Mouse (Mus musculus) spleen, embryonic (tissue): ENCODE data around the gene Sdr39u1.

Experiments
- CTCF ChIA-PET: fragments of 350-600 bp; sonication (Branson Sonifier 250); formaldehyde crosslinking; loops from one replicate; lab custom pipeline; 2022; lab: Charles Lee

Sdr39u1 gene

DNA sequence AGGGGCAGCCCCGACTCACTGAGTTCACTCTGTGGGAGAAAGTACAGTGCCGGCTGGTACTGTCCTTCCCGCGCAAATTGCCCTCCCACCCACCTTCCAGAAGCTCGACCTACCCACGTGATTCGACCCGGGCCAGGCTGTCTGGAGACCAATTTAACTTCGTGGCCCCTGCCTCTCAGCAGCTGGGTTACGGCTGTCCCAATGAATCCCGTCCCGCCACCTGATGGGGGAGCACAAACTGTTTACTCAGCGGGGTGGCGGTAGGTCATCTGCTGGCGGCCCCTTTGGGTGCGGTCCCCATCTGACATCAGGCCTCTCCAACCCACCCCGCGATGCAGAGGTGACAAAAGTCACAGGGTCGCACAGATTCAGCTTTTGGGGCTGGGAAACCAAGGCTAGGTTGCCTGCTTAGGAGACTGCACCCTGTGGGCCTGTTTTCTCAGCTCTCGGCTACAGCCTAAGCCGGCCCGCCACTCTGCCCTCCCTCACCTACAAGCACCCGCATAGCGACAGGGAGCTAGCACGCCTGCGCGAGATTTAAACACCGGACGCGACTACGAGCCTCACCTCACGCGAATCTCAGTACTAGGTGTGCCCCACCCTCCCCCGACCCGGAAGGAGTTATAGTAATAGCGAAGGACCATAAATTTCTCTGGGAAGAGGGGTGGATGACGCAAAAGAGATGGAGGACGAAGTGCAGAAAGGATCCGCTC lies at the start of gene Sdr39u1:
Gene Sdr39u1, minus strand, starts transcription at position 593 of the 713 bp plus-strand sequence.
- CTCF ChIA-PET, result interaction anchor here (0.5 to 1.0 kb wide), 2 partner anchors 18 to 1589 kb away, joined by 3 read pairs; no protein-coding TSS in a partner anchor

GRCm38 (mm10) chr14:55946269-55946969 lies 46.3 kb upstream of the Sdr39u1 start:
- CTCF ChIA-PET, result no interaction called here

GRCm38 (mm10) chr14:55944575-55944974 lies 44.5 kb upstream of the Sdr39u1 start, which contains the start of gene Cma1:
Gene Cma1, minus strand, starts transcription at chr14:55944675.
- CTCF ChIA-PET, result no interaction called here

DNA sequence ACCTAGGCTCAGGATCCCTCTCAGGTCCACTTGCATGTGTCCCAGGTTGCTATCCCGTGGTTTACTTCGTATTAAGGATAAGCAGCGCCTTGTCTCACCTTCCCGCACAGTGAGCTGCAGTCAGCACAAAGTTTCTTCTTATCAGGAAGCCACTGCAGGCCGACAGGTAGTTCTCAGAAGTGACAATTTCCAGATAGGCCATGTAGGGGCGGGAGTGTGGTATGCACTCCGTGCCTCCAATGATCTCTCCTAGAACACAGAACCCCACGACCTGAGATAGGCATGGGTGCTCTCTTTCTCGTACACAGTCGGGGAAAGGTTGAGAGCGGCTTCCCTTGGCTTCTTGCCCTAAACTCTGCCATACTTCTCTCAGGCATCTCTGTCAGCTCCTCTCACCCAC lies 43.5 kb upstream of the Sdr39u1 start:
- CTCF ChIA-PET, result no interaction called here

DNA sequence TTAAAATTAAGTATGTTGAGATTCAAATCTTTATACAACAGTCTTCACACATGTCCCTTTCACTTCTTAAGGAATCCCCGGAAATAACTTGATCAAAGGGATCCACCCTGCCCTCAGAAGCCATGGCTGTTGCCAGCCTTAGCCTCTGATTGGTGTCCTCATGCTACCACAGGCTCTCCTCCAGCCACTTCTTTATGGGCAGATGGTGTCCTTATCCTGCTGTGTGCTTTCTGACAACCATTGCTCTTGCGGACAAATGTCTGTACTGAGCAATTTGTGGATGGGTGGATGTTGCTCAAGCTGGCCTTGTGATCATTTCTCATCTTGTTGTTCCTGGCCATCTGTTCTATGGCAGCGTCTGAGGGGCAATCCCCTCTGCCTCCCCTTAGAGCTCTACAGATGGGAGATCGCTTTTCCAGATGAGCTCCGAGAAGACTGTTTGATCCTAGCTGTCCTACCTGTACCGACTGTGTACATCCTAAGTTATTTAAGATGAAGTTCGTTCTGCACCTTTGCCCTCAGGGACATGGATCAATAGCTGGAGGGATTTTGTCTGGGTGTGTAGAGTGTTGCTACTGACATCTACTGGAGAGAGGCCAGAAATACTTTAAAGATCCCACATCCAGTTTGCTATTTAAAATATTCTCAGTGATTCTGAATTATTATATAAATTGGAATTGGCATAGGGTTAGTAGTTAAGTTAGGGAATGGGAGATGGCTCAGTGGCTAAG lies 40.1 kb upstream of the Sdr39u1 start:
- CTCF ChIA-PET, result no interaction called here

GRCm38 (mm10) chr14:55933586-55933985 lies 33.5 kb upstream of the Sdr39u1 start:
- CTCF ChIA-PET, result no interaction called here

- CTCF ChIA-PET, result no interaction called here
Measured at GRCm38 (mm10) chr14:55929263-55929997, 29.3 kb upstream of the Sdr39u1 start.

DNA sequence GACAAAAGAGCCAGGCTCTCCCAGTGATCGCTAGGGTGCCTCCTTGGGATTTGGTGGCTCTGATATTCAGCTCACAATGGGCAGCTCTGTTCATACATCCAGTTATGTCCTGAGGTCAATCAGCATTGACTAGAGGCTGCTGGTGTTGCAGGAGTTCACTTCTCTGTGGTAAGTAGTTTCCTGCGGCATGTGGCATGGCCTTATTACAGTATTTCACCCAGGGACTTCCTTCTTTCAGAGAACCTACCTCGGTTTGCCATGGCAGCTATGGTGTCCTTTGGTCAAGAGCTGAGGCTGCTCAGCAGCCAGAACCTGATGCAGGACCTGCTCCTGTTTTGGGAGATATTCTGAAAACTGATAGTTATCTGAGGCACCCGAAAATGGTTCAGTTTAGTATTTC lies 26.8 kb upstream of the Sdr39u1 start:
- CTCF ChIA-PET, result no interaction called here

GRCm38 (mm10) chr14:55922475-55923232 lies 22.6 kb upstream of the Sdr39u1 start:
- CTCF ChIA-PET, result no interaction called here

DNA sequence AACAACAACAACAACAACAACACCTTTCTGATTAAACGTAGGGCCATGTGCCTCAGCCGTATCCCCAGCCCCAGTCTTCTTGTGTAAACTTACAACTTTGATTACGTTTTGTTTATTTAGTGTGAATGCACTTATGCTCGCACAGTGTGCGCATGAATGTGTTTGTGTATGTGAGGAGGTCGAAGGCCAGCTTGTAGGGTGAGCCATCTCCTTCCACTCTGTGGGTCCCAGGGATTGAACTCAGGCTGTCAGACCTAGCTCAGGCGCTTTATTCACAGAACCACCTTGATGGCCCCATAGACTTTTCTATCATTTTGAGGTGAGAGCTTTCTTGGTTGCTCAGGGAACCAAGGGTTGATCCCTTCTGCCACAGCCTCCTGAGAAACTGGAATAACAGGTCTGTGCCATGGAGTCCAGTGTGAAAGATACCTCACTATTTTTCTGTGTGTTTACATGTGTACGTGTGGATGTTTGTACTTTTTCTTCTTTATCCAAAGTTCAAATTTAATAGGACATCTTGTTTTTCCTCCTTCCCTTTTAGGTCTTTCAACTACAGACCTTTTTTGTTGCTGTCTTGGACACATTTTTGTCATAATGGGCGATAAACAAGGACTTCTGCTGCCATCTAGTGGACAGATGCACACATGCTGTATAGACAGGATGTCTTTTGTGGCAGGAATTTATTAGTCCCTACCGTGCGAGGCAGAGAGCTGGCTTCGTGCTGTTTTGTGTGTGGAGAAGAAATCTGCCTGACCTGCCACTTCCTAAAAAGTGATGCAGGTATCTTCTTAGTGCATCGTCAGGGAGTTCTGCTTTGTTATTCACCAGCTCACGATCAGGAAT lies 18.4 kb upstream of the Sdr39u1 start:
- CTCF ChIA-PET, result interaction anchor here (0.6 to 2.0 kb wide), 4 partner anchors 33 to 52 kb away, joined by 3 to 10 read pairs (median 6); no protein-coding TSS in a partner anchor

DNA sequence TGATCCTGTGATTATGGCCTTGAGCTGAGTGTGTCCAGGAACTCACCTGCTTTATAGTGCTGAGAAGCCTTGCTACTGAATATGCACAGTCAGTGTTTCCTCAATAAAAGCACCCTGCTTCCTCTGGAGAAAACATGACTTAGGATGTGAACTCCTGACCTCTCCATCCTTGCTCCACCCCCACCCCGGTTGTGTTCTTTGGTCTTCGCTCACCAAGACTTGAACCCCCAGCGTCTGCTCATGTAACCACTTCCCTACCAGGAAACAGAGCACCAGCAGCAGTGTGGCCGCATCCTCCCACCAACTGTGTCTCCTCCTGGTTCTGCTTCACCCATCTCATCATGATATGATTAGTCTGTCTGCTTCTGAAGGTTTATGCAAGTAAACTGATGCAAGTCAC lies 13.3 kb upstream of the Sdr39u1 start:
- CTCF ChIA-PET, result no interaction called here

GRCm38 (mm10) chr14:55905518-55905917 lies 5.4 kb upstream of the Sdr39u1 start:
- CTCF ChIA-PET, result no interaction called here

DNA sequence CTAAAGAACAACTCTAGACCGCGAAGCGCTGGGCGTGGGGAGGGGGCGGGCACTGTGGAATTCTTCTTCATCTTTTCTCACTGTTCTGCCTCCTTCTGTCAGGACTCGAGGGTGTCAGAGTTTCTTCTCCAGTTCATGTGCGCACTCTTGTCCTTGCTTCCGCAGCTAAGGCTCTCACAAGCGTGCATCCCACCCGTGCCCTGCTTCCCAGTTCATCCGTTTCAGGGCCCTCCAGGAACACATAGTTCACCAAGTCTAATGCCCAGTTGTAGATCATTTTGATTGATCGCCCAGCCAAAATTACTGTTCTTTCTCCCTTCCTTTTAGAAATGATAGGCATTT lies 292 bp upstream of the Sdr39u1 start:
- CTCF ChIA-PET, result interaction anchor here (0.6 to 1.0 kb wide), 2 partner anchors 18 to 111 kb away, joined by 3 to 7 read pairs; no protein-coding TSS in a partner anchor

GRCm38 (mm10) chr14:55898947-55899346 lies 1.1 kb downstream of the Sdr39u1 start:
- CTCF ChIA-PET, result interaction anchor here (1.1 kb wide), 1 partner anchor 16 kb away, joined by 3 read pairs; no protein-coding TSS in a partner anchor

DNA sequence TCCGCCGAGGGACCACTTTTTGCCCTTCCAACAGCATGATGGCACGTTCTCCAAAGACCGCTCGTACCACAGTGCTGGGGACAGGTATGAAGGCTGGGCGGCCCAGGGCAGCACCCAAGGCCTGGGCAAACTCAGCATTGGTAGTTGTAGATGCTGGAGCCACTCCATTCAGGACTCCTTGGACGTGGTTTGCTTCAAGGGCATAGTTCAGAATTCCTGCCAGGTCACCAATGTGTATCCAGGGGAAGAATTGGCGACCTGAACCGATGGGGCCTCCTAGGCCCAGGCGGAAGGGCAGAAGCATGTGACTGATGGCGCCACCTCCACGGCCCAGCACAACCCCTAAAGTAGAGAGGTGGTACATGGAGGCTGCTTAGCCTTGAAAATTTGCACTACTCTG lies 2.4 kb downstream of the Sdr39u1 start:
- CTCF ChIA-PET, result no interaction called here

- CTCF ChIA-PET, result interaction anchor here (0.8 kb wide), 1 partner anchor 1655 kb away, joined by 3 read pairs; no protein-coding TSS in a partner anchor
Measured at GRCm38 (mm10) chr14:55886571-55887382, 13.3 kb downstream of the Sdr39u1 start.

- CTCF ChIA-PET, result no interaction called here
Measured at GRCm38 (mm10) chr14:55885791-55886271, 14.3 kb downstream of the Sdr39u1 start.

GRCm38 (mm10) chr14:55885114-55885790 lies 14.8 kb downstream of the Sdr39u1 start:
- CTCF ChIA-PET, result interaction anchor here (0.6 to 1.1 kb wide), 2 partner anchors 11 to 33 kb away, joined by 3 read pairs; no protein-coding TSS in a partner anchor
